Mouse (Mus musculus): ENCODE data around the gene Ano8. TPM values are rescaled to one million over a fixed set of nuclear protein-coding genes. Genes with fewer than 3 reads are reported as not detected.

The Ano8 gene
- polyA plus RNA-seq, 1 experiment from 2014 or later = 0.60 TPM

DNA sequence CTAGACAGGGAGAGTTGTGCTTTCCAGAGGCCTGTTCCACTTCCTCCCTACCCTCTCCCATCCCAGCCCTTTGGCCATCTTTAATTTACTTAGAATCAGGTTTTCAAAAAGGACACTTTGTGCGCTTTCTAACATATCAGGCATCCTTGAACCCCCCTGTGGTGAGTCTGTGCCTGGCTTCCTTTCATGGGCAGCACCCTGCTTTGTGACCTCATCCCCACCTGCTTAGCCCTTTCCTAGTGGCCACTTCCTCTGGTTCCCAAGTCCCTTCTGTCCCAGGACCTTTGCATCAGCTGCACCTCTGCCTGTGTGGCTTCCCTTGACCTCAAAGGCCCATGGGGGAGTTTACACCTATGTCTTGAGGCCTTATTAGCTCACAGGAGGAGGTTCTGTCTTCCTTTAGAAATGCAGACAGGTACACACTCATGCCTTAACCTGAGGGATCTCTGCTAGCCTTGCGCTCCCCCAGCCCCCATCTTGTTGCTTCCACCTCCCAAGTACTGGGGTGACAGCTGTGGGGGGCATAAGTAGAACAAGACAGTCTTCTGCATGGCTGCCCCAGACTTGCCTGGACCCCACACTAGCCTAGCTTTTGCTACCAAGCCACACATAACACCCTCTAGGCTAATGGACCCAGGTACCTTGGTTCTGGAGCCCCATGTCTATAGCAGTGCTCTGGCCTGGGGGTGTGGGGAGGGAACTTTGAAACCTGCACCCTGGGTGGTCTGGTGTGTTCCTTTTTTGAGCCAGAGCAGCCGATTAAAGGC, 15.4 kb downstream of the Ano8 start:
- Histone ChIP-seq H3K27ac (ENCODE audit: low read depth, low read length) (no peak overlapping the region), H3K4me1 (replicated peaks; ENCODE audit: control insufficient read depth, insufficient read depth, low read length) (peaks cover 15% of the 10 kb centered on the region), H3K4me3 (ENCODE audit: low read depth, low read length) (peak overlapping the region; percentile 73), H3K9ac (ENCODE audit: low read depth, low read length) (peak overlapping the region; percentile 74), H3K9me3 (ENCODE audit: control insufficient read depth, low read length) (no peaks in the 10 kb centered on the region), H3K27me3 (replicated peaks; ENCODE audit: control insufficient read depth, insufficient read depth, low read length) (no peaks in the 10 kb centered on the region), H3K36me3 (ENCODE audit: control insufficient read depth, insufficient read depth, low read length) (peaks cover 40% of the 10 kb centered on the region), H3K4me2 (peak overlapping the region; percentile 93)
- 91% methylated on average over 3 of the region's 3 CpGs for WGBS
- ATAC-seq (replicated peaks; ENCODE audit: low FRiP score) = no peak
- DNase-seq (ENCODE audit: low spot score) = no peak

DNA sequence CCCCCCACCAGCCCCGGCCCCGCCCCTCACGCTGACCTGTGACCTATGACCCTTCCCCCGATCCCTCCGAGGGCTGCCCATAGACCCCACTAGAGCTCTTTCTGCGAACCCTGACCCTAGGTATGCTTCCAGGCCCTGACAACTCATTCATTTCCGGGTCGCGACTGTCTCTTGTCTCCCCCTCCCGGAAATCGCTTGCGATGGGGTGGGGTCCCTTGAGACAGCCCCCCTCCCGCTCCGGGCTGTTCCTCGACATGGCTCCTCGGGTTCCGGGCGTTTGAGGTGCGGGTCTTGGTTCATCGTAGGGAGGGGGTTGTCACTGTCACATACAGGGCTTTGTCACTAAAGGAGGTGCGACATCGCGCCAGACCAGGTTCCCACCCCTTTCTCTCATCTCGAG, 16.4 kb downstream of the Ano8 start:
- Histone ChIP-seq H3K4me3 (ENCODE audit: low read depth, low read length) (peak overlapping the region; percentile 73), H3K4me2 (peak overlapping the region; percentile 93), H3K4me1 (replicated peaks; ENCODE audit: control insufficient read depth, insufficient read depth, low read length) (peaks cover 17% of the 10 kb centered on the region), H3K9ac (ENCODE audit: low read depth, low read length) (peak overlapping the region; percentile 74), H3K27ac (ENCODE audit: low read depth, low read length) (peak overlapping the region; percentile 14; the same call in 1 of the 2 replicates), H3K27me3 (replicated peaks; ENCODE audit: control insufficient read depth, insufficient read depth, low read length) (no peaks in the 10 kb centered on the region), H3K36me3 (ENCODE audit: control insufficient read depth, insufficient read depth, low read length) (peaks cover 33% of the 10 kb centered on the region), H3K9me3 (ENCODE audit: control insufficient read depth, low read length) (no peaks in the 10 kb centered on the region)
- DNase-seq (ENCODE audit: low spot score) (no peak), ATAC-seq (replicated peaks; ENCODE audit: low FRiP score) (peak; percentile 9; the same call in 1 of the 2 replicates)
- WGBS = under 1% methylated on average over 24 of the region's 24 CpGs

DNA sequence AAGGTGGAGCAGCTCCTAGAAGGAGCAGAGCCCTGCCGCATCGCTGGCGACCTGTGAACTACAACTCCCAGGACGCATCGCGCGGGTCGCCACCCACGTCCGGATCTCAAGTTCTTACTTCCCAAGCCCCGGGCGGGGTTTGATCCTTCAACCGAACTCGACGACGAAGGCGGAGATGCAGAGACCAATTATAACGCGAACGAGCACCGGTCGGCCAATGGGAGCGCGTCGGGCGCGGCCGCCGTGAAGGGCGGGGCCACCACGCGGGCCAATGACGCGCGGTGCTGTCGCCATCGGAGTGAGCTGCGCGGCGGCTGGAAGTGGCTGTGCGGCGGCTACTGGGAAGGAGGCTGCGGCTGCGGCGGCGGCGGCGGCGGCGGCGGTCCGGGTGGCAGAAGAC, 16.8 kb downstream of the Ano8 start, which contains the start of gene Dda1:
TSS of gene Dda1 (plus strand) at position 284 of the 400 bp plus-strand sequence.
- Histone ChIP-seq H3K4me3 (ENCODE audit: low read depth, low read length) (peak within 1 kb of the TSS; percentile 73), H3K9me3 (ENCODE audit: control insufficient read depth, low read length) (no peaks in the 10 kb centered on the region), H3K4me1 (replicated peaks; ENCODE audit: control insufficient read depth, insufficient read depth, low read length) (peaks cover 21% of the 10 kb centered on the region), H3K36me3 (ENCODE audit: control insufficient read depth, insufficient read depth, low read length) (peaks cover 28% of the 10 kb centered on the region), H3K27ac (ENCODE audit: low read depth, low read length) (peak within 1 kb of the TSS; percentile 14; the same call in 1 of the 2 replicates), H3K27me3 (replicated peaks; ENCODE audit: control insufficient read depth, insufficient read depth, low read length) (no peaks in the 10 kb centered on the region), H3K9ac (ENCODE audit: low read depth, low read length) (peak within 1 kb of the TSS; percentile 74), H3K4me2 (peak within 1 kb of the TSS; percentile 93)
- DNase-seq (ENCODE audit: low spot score) (peak; percentile 93), ATAC-seq (replicated peaks; ENCODE audit: low FRiP score) (peak; percentile 88)
- under 1% methylated on average over 44 of the region's 52 CpGs for WGBS

DNA sequence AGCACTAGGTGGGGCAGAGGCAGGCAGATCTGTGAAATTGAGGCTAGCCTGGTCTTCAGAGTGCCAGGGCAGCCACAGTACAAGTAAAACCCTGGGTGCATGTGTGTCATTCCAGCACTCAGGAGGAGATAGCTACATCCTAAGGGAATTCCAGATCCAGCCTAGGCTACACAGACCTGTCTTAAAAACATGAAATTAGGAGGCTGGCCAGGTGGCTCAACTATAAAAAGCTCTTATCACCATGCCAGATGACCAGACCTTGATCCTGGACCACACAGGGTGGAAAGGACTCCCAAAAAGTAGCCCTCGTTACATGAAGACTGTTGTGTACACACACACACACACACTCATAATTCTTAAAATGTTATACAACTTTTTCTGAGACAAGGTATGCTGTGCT, 17.8 kb downstream of the Ano8 start:
- Histone ChIP-seq H3K9me3 (ENCODE audit: control insufficient read depth, low read length) (no peaks in the 10 kb centered on the region), H3K9ac (ENCODE audit: low read depth, low read length) (no peak overlapping the region), H3K27me3 (replicated peaks; ENCODE audit: control insufficient read depth, insufficient read depth, low read length) (no peaks in the 10 kb centered on the region), H3K4me2 (no peak overlapping the region), H3K27ac (ENCODE audit: low read depth, low read length) (no peak overlapping the region), H3K4me3 (ENCODE audit: low read depth, low read length) (no peak overlapping the region), H3K4me1 (replicated peaks; ENCODE audit: control insufficient read depth, insufficient read depth, low read length) (peaks cover 24% of the 10 kb centered on the region), H3K36me3 (ENCODE audit: control insufficient read depth, insufficient read depth, low read length) (peaks cover 21% of the 10 kb centered on the region)
- 71% methylated on average over 1 of the region's 1 CpGs for WGBS
- no peak for ATAC-seq (replicated peaks; ENCODE audit: low FRiP score)
- DNase-seq (ENCODE audit: low spot score) = no peak

DNA sequence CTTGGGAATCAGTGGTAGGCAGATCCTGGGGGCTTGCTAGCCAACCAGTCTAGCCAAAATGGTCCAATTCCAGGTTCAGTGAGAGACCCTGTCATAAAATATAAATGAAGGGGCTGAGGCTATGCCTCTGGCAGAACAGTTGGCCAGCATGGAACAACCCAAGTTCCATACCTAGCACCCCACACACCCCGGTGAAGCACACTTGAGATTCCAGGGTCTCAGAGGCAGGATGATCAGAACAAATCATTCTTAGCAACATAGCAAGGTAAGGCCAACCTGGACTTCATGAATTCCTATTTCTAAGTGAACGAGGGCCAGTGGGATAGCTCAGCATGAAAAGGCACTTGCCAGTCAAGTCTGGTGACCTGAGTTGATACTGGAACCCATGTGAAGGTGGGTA, 18.6 kb downstream of the Ano8 start:
- H3K27ac ChIP-seq (ENCODE audit: low read depth, low read length) = no peak overlapping the region
- H3K27me3 ChIP-seq (replicated peaks; ENCODE audit: control insufficient read depth, insufficient read depth, low read length) = no peaks in the 10 kb centered on the region
- DNase-seq (ENCODE audit: low spot score) (no peak), ATAC-seq (replicated peaks; ENCODE audit: low FRiP score) (no peak)
- WGBS = 90% methylated on average over 2 of the region's 2 CpGs
- no peaks in the 10 kb centered on the region for H3K9me3 ChIP-seq (ENCODE audit: control insufficient read depth, low read length)
- peaks cover 30% of the 10 kb centered on the region for H3K4me1 ChIP-seq (replicated peaks; ENCODE audit: control insufficient read depth, insufficient read depth, low read length)
- H3K9ac ChIP-seq (ENCODE audit: low read depth, low read length) = no peak overlapping the region
- no peak overlapping the region for H3K4me3 ChIP-seq (ENCODE audit: low read depth, low read length)
- H3K4me2 ChIP-seq = no peak overlapping the region
- peaks cover 20% of the 10 kb centered on the region for H3K36me3 ChIP-seq (ENCODE audit: control insufficient read depth, insufficient read depth, low read length)

DNA sequence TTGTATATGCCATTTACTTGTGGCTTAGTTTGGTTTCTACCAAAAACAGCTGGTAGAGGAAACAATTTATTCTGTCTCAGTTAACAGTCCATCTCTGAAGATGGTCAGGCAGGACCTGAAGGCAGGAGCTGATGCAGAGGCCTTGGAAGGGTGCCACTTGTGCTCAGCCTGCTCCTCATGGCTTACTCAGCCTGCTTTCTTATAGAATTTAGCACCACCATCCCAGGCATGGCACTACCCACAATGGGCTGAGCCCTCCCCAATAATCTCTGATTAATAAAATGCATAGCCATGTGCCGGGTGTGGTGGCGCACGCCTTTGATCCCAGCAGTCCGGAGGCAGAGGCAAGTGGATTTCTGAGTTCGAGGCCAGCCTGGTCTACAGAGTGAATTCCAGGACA, 19.6 kb downstream of the Ano8 start:
- ATAC-seq (replicated peaks; ENCODE audit: low FRiP score) (no peak), DNase-seq (ENCODE audit: low spot score) (no peak)
- WGBS = 93% methylated on average over 5 of the region's 5 CpGs
- peak overlapping the region; percentile 90 for H3K4me2 ChIP-seq
- H3K36me3 ChIP-seq (ENCODE audit: control insufficient read depth, insufficient read depth, low read length) = peaks cover 11% of the 10 kb centered on the region
- H3K4me3 ChIP-seq (ENCODE audit: low read depth, low read length) = peak overlapping the region; percentile 69; the same call in 1 of the 2 replicates
- H3K4me1 ChIP-seq (replicated peaks; ENCODE audit: control insufficient read depth, insufficient read depth, low read length) = peaks cover 30% of the 10 kb centered on the region
- H3K9ac ChIP-seq (ENCODE audit: low read depth, low read length) = no peak overlapping the region
- H3K27ac ChIP-seq (ENCODE audit: low read depth, low read length) = no peak overlapping the region
- peaks cover 2% of the 10 kb centered on the region; the same call in 1 of the 2 replicates for H3K27me3 ChIP-seq (replicated peaks; ENCODE audit: control insufficient read depth, insufficient read depth, low read length)
- H3K9me3 ChIP-seq (ENCODE audit: control insufficient read depth, low read length) = no peaks in the 10 kb centered on the region

DNA sequence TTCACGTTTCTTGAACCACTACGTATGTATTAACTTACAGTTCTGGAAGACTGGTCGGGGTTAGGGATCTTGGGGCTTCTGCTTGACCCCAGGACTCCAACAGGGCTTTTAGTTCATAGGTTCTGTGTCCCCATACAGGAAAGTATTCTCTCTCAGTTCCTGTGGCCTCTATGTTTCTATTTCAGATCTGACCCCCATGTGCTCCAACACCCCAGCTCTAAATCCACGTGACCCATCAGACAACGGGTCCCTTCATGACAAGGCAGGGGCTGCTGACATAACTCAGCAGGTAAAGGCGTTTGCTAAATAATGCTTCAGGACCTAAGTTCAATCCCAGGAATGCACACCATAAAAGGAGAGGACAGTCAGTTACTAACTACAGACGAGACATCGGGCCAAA, 20.0 kb downstream of the Ano8 start:
- H3K36me3 ChIP-seq (ENCODE audit: control insufficient read depth, insufficient read depth, low read length) = peaks cover 6% of the 10 kb centered on the region
- ATAC-seq (replicated peaks; ENCODE audit: low FRiP score) (no peak), DNase-seq (ENCODE audit: low spot score) (no peak)
- 86% methylated on average over 8 of the region's 8 CpGs for WGBS
- H3K4me2 ChIP-seq = peak overlapping the region; percentile 90
- H3K9ac ChIP-seq (ENCODE audit: low read depth, low read length) = peak overlapping the region; percentile 83; the same call in 1 of the 2 replicates
- H3K27ac ChIP-seq (ENCODE audit: low read depth, low read length) = no peak overlapping the region
- H3K4me1 ChIP-seq (replicated peaks; ENCODE audit: control insufficient read depth, insufficient read depth, low read length) = peaks cover 30% of the 10 kb centered on the region
- peak overlapping the region; percentile 69 for H3K4me3 ChIP-seq (ENCODE audit: low read depth, low read length)
- H3K9me3 ChIP-seq (ENCODE audit: control insufficient read depth, low read length) = no peaks in the 10 kb centered on the region
- peaks cover 3% of the 10 kb centered on the region; the same call in 1 of the 2 replicates for H3K27me3 ChIP-seq (replicated peaks; ENCODE audit: control insufficient read depth, insufficient read depth, low read length)

DNA sequence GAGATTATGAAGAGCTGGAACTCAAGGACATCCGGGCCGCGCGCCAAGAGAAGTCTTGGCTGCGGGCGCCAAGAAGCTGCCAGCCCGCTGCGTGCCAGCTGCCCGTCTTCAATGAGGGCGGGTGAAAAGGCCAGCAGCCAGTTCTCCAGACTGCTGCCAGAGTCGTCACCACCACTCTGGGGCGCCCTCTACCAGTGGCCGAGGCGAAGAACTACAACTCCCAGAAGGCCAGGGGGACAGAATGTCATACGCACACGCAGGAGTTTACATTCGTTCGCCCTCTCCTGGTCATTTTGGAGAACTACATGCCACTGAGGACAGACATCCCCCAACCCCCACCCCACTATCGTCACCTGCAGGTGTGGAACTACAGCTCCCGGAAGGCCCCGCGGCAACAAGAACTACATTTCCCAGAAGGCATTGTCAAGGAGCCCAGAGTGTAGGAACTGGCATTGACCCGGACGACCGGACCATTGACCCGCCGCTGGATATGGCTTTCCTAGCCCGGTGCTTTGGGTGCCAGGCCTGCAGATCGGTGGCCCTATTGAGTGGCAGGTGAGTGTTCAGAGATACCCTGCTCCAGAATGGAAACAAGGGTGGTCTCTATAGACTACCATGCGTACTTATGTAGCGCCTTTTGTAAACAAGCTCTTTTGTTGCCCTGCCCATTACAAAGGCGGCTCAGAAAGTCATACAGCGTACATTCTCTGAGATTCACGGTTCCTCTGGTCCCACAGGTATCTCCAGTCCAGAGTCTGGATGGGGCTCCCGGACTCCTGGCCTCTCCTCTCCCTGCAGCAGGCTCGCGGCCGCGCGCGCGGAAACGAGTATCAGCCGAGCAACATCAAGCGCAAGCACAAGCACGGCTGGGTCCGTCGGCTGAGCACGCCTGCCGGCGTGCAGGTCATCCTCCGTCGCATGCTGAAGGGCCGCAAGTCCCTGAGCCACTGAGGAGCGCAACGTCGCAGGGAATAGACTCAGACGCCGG, 21.0 kb downstream of the Ano8 start, which contains the start of gene Mrpl34:
TSS of gene Mrpl34 (plus strand) at position 447 of the 988 bp plus-strand sequence.
- ATAC-seq (replicated peaks; ENCODE audit: low FRiP score) = peak; percentile 80
- H3K9ac ChIP-seq (ENCODE audit: low read depth, low read length) = peak within 1 kb of the TSS; percentile 83
- WGBS = under 1% methylated on average over 59 of the region's 59 CpGs
- H3K27me3 ChIP-seq (replicated peaks; ENCODE audit: control insufficient read depth, insufficient read depth, low read length) = peaks cover 3% of the 10 kb centered on the region; the same call in 1 of the 2 replicates
- H3K4me1 ChIP-seq (replicated peaks; ENCODE audit: control insufficient read depth, insufficient read depth, low read length) = peaks cover 23% of the 10 kb centered on the region
- H3K4me3 ChIP-seq (ENCODE audit: low read depth, low read length) = peak within 1 kb of the TSS; percentile 69
- peak within 1 kb of the TSS; percentile 90 for H3K4me2 ChIP-seq
- DNase-seq (ENCODE audit: low spot score) = peak; percentile 96
- no peaks in the 10 kb centered on the region for H3K9me3 ChIP-seq (ENCODE audit: control insufficient read depth, low read length)
- peaks cover 2% of the 10 kb centered on the region; the same call in 1 of the 2 replicates for H3K36me3 ChIP-seq (ENCODE audit: control insufficient read depth, insufficient read depth, low read length)
- H3K27ac ChIP-seq (ENCODE audit: low read depth, low read length) = peak within 1 kb of the TSS; percentile 75

Measured in liver, embryonic 11.5 days (tissue).